Mouse (Mus musculus): ENCODE results near the gene Fer1l5.

DNA sequence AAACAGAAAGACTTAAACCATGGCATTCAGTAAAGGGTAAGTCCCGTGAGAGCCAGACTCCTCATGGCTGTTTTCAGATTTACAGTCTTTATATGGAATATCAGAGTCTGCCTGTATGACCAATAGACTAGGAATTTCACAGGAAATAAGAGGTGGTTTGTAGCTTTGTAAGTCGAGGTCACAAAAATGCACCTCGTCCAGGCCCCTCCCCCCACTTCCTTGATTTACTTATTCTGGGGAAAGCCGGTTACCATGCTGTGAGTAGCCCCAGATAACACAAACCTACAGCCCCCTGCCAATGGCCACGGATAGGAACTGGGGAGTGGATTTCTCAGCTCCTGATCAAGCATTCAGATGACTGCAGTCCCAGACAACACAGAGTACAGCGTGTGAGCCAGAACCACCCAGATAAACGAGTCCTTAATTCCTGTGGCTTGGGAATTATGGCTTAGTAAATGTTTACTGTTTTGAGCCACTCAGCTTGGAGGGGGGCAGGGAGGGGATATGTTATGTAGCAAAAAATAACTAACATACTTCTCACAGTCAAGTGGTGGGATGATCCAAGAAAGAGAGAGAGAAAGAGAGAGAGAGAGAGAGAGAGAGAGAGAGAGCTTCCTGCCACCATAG lies 85.4 kb downstream of the Fer1l5 start:
- TF ChIP-seq CTCF (IDR thresholded peaks at IDR 0.05; ENCODE audit: low read depth): no peak
- no peak for TF ChIP-seq EP300 (IDR thresholded peaks at IDR 0.05; ENCODE audit: low read depth)

Measured in liver, embryonic 14.5 days (tissue).